Mouse (Mus musculus): ENCODE measurements around the gene Dclk3. TPM values are rescaled to one million over a fixed set of nuclear protein-coding genes. Genes with fewer than 3 reads are reported as not detected.

Gene Dclk3
- not detected for polyA plus RNA-seq (2017; shearing (Covaris generic))

DNA sequence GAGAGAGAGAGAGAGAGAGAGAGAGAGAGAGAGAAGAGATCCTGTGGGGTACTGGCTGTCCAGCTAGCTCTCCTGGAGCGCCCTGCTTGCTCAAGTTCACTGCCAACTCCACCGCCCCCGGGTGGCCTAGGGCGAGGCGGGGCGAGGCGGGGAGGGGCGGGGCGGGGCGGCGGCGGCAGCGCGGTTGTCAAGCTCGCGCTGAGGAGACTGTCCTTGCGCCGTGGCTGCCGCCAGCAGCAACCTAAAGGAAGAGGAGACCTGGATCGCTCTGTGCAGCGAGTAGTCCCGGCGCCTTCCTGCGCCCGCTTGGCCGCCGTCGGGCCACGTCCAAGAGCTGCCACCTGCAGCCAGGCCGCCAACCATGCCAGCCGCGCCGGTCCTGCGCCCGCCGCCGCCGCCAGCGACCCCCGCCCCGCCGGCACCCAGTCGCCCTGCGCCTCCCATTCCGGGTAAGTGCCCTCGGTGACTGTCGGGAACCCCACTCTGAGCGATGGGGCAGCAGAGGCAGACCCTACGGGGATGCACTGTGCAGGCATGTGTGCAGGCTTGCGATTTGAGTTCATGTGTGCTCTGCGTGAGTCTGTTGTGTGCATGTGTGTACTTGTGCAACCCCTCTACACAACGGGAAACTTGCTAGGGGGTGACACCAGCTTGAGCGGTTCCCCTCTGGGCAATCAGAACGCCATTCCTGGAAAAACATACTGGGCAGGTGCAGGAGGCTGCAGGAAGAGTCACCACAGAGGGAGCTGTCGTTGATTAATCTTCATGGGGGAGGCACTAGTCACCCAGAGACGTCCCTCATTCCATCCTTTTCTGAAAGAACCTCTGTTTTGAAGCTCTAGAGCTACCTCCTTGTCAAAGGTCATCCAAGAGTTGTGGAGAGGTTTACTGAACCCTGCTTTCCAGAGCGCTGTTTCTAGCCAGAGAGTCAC lies at the start of gene Dclk3:
Dclk3 (plus strand) TSS at position 178 of the 932 bp plus-strand sequence.
- ATAC-seq, result no peak

DNA sequence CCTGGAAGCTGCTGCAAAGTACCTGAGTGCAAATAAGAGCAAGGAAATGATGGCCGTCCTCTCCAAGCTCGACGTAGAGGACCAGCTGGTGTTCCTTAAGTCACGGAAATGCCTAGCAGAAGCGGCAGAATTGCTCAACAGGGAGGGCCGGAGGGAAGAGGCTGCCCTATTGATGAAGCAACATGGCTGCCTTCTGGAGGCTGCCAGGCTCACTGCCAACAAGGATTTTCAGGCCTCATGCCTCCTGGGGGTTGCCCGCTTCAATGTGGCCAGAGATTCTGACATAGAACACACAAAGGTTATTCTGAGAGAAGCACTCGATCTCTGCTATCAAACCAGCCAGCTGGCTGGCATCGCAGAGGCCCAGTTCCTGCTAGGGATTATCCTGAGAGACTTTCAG lies 48.9 kb upstream of the Dclk3 start:
- ATAC-seq, result no peak

DNA sequence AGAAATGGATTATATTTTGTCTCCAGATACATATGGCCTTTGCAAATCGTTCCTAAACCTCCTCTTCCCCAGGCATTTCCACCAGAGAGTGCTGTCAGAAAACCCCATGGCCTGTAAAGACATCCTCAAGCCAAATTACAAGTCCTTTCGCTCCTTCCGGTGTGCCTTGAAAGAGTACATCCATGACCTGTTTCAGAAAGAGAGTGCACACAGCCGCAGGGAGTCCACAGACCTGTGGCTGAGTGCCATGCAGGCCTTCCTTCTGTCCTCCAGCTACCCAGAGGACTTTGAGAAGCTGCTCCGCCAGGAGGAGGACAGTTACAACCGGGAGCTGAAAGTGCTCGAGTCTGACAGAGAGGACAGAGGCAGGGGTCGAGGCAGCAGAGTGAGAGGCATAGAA lies 47.8 kb upstream of the Dclk3 start:
- no peak for ATAC-seq

- ATAC-seq, result no peak
These were observed 46.9 kb upstream of the Dclk3 start for GRCm38 (mm10) chr9:111391926-111392442.

- ATAC-seq, result no peak
These were observed 43.6 kb upstream of the Dclk3 start for GRCm38 (mm10) chr9:111395265-111395664.

DNA sequence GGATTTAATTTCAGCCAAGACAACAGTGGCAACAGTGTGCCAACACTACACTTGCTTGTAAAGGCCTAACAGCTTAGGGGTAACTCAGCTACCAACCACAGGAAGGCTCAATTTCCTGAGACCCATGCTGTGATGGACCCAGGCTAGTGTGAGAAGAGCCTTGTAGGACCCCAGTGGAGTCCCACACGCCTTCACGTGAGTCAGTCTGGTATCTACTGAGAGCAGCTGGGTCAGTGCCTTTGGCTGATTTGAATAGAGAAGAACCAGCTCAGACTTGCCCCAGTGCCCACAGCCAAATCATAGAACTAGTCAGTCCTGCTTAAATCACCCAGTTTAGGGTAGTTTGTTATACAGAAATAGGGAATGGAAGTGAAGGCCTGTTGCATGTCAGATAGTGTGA lies 40.8 kb upstream of the Dclk3 start:
- no peak for ATAC-seq

DNA sequence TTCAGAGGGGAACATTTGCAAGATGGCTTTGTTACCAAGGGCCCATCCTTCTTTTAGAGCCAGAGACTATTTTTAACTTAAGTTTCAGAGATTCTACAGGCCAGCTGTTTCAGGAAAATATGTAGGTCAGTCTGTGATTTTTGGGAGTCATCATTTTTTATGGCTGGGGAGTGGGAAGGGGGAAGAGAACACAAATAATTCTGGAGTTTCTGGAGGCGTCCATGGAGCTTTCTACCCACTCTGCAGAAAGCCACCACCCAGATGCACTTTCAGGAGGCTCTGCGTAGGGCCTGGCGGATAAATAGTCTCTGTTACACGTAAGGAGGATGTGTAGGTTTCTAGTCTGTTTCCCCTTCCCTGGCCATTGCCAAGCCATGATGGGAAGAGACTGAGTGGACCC lies 38.8 kb upstream of the Dclk3 start:
- no peak for ATAC-seq

GRCm38 (mm10) chr9:111403159-111403558 lies 35.7 kb upstream of the Dclk3 start:
- no peak for ATAC-seq

- ATAC-seq, result no peak
These were observed 34.4 kb upstream of the Dclk3 start for GRCm38 (mm10) chr9:111404346-111405079.

DNA sequence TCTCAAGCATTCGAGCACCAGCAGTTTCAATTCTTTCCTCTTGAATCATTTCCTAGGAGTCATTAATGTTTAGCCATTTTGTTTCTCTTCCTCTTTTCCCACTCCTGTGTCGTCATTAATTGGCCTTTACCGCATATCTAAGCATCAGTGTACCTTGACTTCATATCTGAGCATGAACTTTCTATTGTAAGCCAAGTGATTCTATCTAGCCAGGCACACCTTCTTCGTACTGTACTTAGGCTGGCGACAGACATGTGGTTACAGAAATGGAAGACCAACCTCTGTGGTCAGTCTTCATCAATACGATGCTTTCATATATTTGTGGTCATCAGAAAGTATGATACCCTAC lies 33.8 kb upstream of the Dclk3 start:
- no peak for ATAC-seq

DNA sequence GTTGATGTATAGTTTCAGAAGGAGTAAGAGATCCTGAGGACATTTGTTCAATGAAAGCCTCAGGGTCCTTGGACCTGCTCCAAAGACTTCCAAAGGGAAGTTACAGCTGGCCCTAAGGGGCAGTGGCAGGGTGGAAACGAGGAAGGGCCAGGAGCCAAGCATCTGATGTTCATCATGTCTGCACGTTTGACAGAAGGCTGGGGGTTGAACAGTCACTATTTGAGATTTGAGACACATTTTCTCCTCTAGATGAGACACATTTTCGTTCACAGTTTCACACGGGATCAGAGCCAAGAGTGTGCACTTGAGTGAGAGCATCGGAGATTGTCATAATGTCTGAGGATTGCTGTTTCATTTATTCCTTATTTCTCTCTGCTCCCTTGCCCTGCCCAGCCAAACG lies 30.9 kb upstream of the Dclk3 start:
- ATAC-seq, result no peak

GRCm38 (mm10) chr9:111408427-111408826 lies 30.5 kb upstream of the Dclk3 start:
- no peak for ATAC-seq

- no peak for ATAC-seq
These were observed 26.3 kb upstream of the Dclk3 start for GRCm38 (mm10) chr9:111412471-111413160.

GRCm38 (mm10) chr9:111421862-111422261 lies 17.0 kb upstream of the Dclk3 start:
- no peak for ATAC-seq

- no peak for ATAC-seq
These were observed 16.3 kb upstream of the Dclk3 start for GRCm38 (mm10) chr9:111422567-111422966.

DNA sequence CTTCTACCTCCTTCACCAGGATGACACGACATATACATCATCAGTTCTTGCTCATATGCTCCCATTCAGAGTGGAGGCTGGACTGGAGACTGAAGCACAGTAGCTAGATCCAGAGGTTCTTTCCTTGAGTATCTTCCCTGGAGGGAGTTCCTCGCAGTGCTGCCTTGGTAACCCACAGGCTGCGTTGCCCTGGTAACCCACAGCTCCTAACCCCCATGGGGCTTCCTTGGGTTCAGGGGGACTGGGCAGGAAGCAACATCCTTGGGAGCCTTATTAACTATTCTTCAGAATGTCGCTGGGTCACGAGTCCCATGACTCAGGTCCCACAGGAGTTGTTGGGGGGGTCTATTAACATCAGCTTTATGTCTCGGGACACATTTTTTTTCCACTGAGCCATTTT lies 13.8 kb upstream of the Dclk3 start:
- ATAC-seq, result no peak

DNA sequence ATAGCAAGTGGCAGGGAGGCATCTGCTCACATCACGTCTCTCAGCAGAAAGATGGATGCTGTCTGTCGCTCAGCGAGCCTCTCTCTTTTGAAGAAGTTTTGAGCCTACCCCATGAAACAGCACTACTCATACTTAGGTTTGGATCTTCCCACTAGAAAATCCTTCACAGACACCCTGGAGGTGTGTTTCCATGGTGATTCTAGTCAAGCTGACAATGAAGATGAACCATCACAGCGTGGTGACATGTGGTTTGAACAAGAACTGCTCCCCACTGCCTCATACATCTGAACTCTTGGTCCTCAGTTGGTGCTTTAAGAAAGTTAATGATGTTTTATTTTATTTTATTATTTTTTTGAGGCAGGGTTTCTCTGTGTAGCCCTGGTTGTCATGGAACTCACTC lies 12.9 kb upstream of the Dclk3 start:
- ATAC-seq, result no peak

- no peak for ATAC-seq
These were observed 10.9 kb upstream of the Dclk3 start for GRCm38 (mm10) chr9:111427891-111428555.

GRCm38 (mm10) chr9:111428698-111429362 lies 10.1 kb upstream of the Dclk3 start:
- ATAC-seq, result no peak

DNA sequence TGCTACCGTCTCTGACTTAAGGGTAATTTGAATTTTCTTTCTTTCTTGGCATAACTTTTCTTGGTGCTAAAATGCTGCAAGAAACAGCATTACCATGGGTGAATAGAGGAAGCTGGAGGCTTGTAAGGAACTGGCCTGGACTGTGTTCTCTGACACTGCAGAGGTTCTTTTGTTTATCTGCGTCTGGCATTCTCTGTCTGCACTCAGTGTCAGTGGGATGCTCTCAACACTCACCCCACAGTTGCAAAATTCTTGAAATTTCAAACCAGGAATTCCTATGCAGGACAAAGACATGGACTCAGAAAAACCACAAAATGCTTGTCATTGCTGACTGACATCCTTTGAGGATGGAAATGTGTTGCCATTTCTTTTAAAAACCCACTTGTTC lies 9.5 kb upstream of the Dclk3 start:
- ATAC-seq, result no peak

DNA sequence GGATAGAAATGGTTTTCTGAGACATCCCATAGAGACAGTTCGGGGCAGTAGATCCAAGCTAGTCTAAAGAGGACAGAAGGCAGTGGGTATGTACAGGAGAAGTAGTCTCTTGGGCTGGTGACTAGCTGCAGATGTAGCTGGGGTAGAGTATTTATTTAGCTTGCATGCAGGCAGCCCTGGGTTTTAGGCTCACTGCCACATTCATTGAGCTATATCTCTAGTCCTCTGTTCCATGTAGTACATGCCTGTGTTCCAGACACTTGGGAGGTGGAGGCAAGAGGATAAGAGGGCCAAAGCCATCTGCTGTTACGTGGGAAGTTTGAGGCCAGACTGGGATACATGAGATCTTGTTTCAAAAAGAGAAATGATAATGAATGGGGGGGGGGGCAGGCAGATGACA lies 3.5 kb upstream of the Dclk3 start:
- ATAC-seq, result no peak

GRCm38 (mm10) chr9:111439836-111440201 lies 938 bp downstream of the Dclk3 start:
- ATAC-seq, result no peak

Measured in activated CD4-positive, CD25-positive, alpha-beta regulatory T cell, adult 4 months (primary cell).